Mouse (Mus musculus) hindbrain, embryonic 12.5 days (tissue): ENCODE data around the gene Kcnj15. TPM values are rescaled to one million over a fixed set of nuclear protein-coding genes. Genes with fewer than 3 reads are reported as not detected.

ENCODE experiments used
- ATAC-seq: fragments of 200-750 bp; cut with Nextera tagmentation; 2 replicates; pipeline ENCODE4 v1.8.0; 2017; ENCODE audit warnings: moderate TSS enrichment; ENCODE audit not compliant: low FRiP score
- H3K27ac ChIP-seq: fragments of 300-500 bp; sonication (generic); 2 replicates; pipeline ENCODE4 v1.5.1; 2016; ENCODE audit warnings: mild to moderate bottlenecking
- H3K27me3 ChIP-seq: fragments of 300-500 bp; sonication (generic); 2 replicates; pipeline ENCODE4 v1.6.1; 2016; ENCODE audit warnings: mild to moderate bottlenecking
- H3K36me3 ChIP-seq: fragments of 300-500 bp; sonication (generic); 2 replicates; pipeline ENCODE4 v1.6.1; 2016; ENCODE audit warnings: mild to moderate bottlenecking
- H3K4me1 ChIP-seq: fragments of 300-500 bp; sonication (generic); 2 replicates; pipeline ENCODE4 v1.6.1; 2016
- H3K4me2 ChIP-seq: fragments of 300-500 bp; sonication (generic); replicated peaks from 2 replicates; pipeline ENCODE4 v1.6.1; 2016; ENCODE audit warnings: mild to moderate bottlenecking
- H3K4me3 ChIP-seq: fragments of 300-500 bp; sonication (generic); 2 replicates; pipeline ENCODE4 v1.5.1; 2016; ENCODE audit warnings: mild to moderate bottlenecking
- H3K9ac ChIP-seq: fragments of 300-500 bp; sonication (generic); 2 replicates; pipeline ENCODE4 v1.6.1; 2016; ENCODE audit warnings: mild to moderate bottlenecking, moderate library complexity
- H3K9me3 ChIP-seq: fragments of 300-500 bp; sonication (generic); replicated peaks from 2 replicates; pipeline ENCODE4 v1.6.1; 2016; ENCODE audit warnings: mild to moderate bottlenecking
- WGBS: fragments of 180-500 bp; shearing (Covaris S2); methylation state at CpG from one replicate; pipeline ENCODE4 v1.1.7; 2016; 5-methylcytosine and 5-hydroxymethylcytosine counted together
- polyA plus RNA-seq: library from polyadenylated mRNA; unstranded; fragments of >200 nt; fragmentation: Nextera tagmentation; extraction: Ambion mirVana; gene quantifications from 2 replicates; pipeline ENCODE4 v1.2.1, GENCODE M21; 2016

Kcnj15 gene
- polyA plus RNA-seq, 1 experiment from 2014 or later: 0.27 TPM

- WGBS: 77% methylated on average over 7 of the region's 7 CpGs
Measured at GRCm38 (mm10) chr16:95225285-95225684, 32.1 kb upstream of the Kcnj15 start.

GRCm38 (mm10) chr16:95231768-95232167 lies 25.6 kb upstream of the Kcnj15 start:
- Histone ChIP-seq H3K27ac (no peak overlapping the region), H3K27me3 (no peaks in the 10 kb centered on the region), H3K4me3 (no peak overlapping the region), H3K9me3 (no peaks in the 10 kb centered on the region), H3K4me2 (no peak overlapping the region), H3K36me3 (no peaks in the 10 kb centered on the region), H3K4me1 (no peaks in the 10 kb centered on the region), H3K9ac (no peak overlapping the region)
- ATAC-seq: no peak
- 84% methylated on average over 4 of the region's 4 CpGs for WGBS

More at GRCm38 (mm10) chr16:95225285-95225684, 32.1 kb upstream of the Kcnj15 start:
- H3K36me3 ChIP-seq: no peaks in the 10 kb centered on the region
- H3K9me3 ChIP-seq: no peaks in the 10 kb centered on the region
- no peak overlapping the region for H3K9ac ChIP-seq
- H3K4me1 ChIP-seq: no peaks in the 10 kb centered on the region
- no peaks in the 10 kb centered on the region for H3K27me3 ChIP-seq
- H3K4me3 ChIP-seq: no peak overlapping the region
- H3K4me2 ChIP-seq: no peak overlapping the region
- no peak overlapping the region for H3K27ac ChIP-seq
- ATAC-seq: no peak

- WGBS: 85% methylated on average over 2 of the region's 2 CpGs
- ATAC-seq: no peak
- H3K36me3 ChIP-seq: no peaks in the 10 kb centered on the region
Measured at GRCm38 (mm10) chr16:95234891-95235548, 22.3 kb upstream of the Kcnj15 start.

GRCm38 (mm10) chr16:95239209-95239925 lies 18.0 kb upstream of the Kcnj15 start:
- ATAC-seq: no peak
- H3K9me3 ChIP-seq: no peaks in the 10 kb centered on the region
- WGBS: 84% methylated on average over 7 of the region's 7 CpGs

More at GRCm38 (mm10) chr16:95234891-95235548, 22.3 kb upstream of the Kcnj15 start:
- no peaks in the 10 kb centered on the region for H3K27me3 ChIP-seq
- no peaks in the 10 kb centered on the region for H3K4me1 ChIP-seq
- no peak overlapping the region for H3K9ac ChIP-seq
- H3K27ac ChIP-seq: no peak overlapping the region
- H3K9me3 ChIP-seq: no peaks in the 10 kb centered on the region
- H3K4me2 ChIP-seq: no peak overlapping the region
- no peak overlapping the region for H3K4me3 ChIP-seq

GRCm38 (mm10) chr16:95240688-95241087 lies 16.7 kb upstream of the Kcnj15 start:
- no peaks in the 10 kb centered on the region for H3K36me3 ChIP-seq
- H3K9me3 ChIP-seq: no peaks in the 10 kb centered on the region
- H3K27me3 ChIP-seq: no peaks in the 10 kb centered on the region
- no peak overlapping the region for H3K4me2 ChIP-seq
- no peak overlapping the region for H3K27ac ChIP-seq
- H3K9ac ChIP-seq: no peak overlapping the region
- no peak for ATAC-seq
- 57% methylated on average over 5 of the region's 5 CpGs for WGBS
- H3K4me1 ChIP-seq: 0 out of 2 replicates have a peak, but pooled peaks cover 2% of the 10 kb centered on the region
- no peak overlapping the region for H3K4me3 ChIP-seq

More at GRCm38 (mm10) chr16:95239209-95239925, 18.0 kb upstream of the Kcnj15 start:
- Histone ChIP-seq H3K36me3 (no peaks in the 10 kb centered on the region), H3K4me2 (no peak overlapping the region), H3K27me3 (no peaks in the 10 kb centered on the region), H3K9ac (no peak overlapping the region), H3K4me1 (no peaks in the 10 kb centered on the region), H3K27ac (no peak overlapping the region), H3K4me3 (no peak overlapping the region)

- WGBS: 83% methylated on average over 4 of the region's 4 CpGs
- no peak overlapping the region for H3K4me3 ChIP-seq
- no peak for ATAC-seq
- H3K4me1 ChIP-seq: 0 out of 2 replicates have a peak, but pooled peaks cover 2% of the 10 kb centered on the region
- H3K36me3 ChIP-seq: no peaks in the 10 kb centered on the region
- no peaks in the 10 kb centered on the region for H3K9me3 ChIP-seq
- H3K27me3 ChIP-seq: no peaks in the 10 kb centered on the region
- H3K27ac ChIP-seq: no peak overlapping the region
- H3K4me2 ChIP-seq: no peak overlapping the region
- H3K9ac ChIP-seq: no peak overlapping the region
Measured at GRCm38 (mm10) chr16:95241581-95241980, 15.8 kb upstream of the Kcnj15 start.

GRCm38 (mm10) chr16:95242114-95242513 lies 15.2 kb upstream of the Kcnj15 start:
- no peaks in the 10 kb centered on the region for H3K36me3 ChIP-seq
- no peaks in the 10 kb centered on the region for H3K9me3 ChIP-seq
- 90% methylated on average over 4 of the region's 4 CpGs for WGBS
- no peak for ATAC-seq
- no peak overlapping the region for H3K27ac ChIP-seq
- no peak overlapping the region for H3K9ac ChIP-seq
- no peak overlapping the region for H3K4me3 ChIP-seq
- H3K4me1 ChIP-seq: 0 out of 2 replicates have a peak, but pooled peaks cover 2% of the 10 kb centered on the region
- no peak overlapping the region for H3K4me2 ChIP-seq
- no peaks in the 10 kb centered on the region for H3K27me3 ChIP-seq

- no peak for ATAC-seq
- Histone ChIP-seq H3K4me2 (no peak overlapping the region), H3K4me1 (0 out of 2 replicates have a peak, but pooled peaks cover 2% of the 10 kb centered on the region), H3K9me3 (no peaks in the 10 kb centered on the region), H3K9ac (no peak overlapping the region), H3K27ac (no peak overlapping the region), H3K27me3 (no peaks in the 10 kb centered on the region), H3K36me3 (no peaks in the 10 kb centered on the region), H3K4me3 (no peak overlapping the region)
- WGBS: 86% methylated on average over 1 of the region's 1 CpGs
Measured at GRCm38 (mm10) chr16:95243401-95243800, 14.0 kb upstream of the Kcnj15 start.

- no peaks in the 10 kb centered on the region for H3K27me3 ChIP-seq
- H3K4me1 ChIP-seq: peaks cover 2% of the 10 kb centered on the region; the same call in 1 of the 2 replicates
- H3K4me2 ChIP-seq: no peak overlapping the region
- no peaks in the 10 kb centered on the region for H3K36me3 ChIP-seq
- no peak for ATAC-seq
- H3K9me3 ChIP-seq: no peaks in the 10 kb centered on the region
- H3K4me3 ChIP-seq: no peak overlapping the region
- WGBS: 88% methylated on average over 12 of the region's 12 CpGs
- H3K27ac ChIP-seq: no peak overlapping the region
- no peak overlapping the region for H3K9ac ChIP-seq
Measured at GRCm38 (mm10) chr16:95244626-95245303, 12.6 kb upstream of the Kcnj15 start.

- no peak overlapping the region for H3K4me2 ChIP-seq
- H3K36me3 ChIP-seq: no peaks in the 10 kb centered on the region
- H3K4me3 ChIP-seq: no peak overlapping the region
- no peak overlapping the region for H3K9ac ChIP-seq
- no peaks in the 10 kb centered on the region for H3K27me3 ChIP-seq
- WGBS: 80% methylated on average over 3 of the region's 3 CpGs
- ATAC-seq: no peak
- H3K9me3 ChIP-seq: no peaks in the 10 kb centered on the region
- no peak overlapping the region for H3K27ac ChIP-seq
- peaks cover 2% of the 10 kb centered on the region; the same call in 1 of the 2 replicates for H3K4me1 ChIP-seq
Measured at GRCm38 (mm10) chr16:95245499-95245898, 11.9 kb upstream of the Kcnj15 start.

GRCm38 (mm10) chr16:95248646-95249045 lies 8.7 kb upstream of the Kcnj15 start:
- no peaks in the 10 kb centered on the region for H3K27me3 ChIP-seq
- ATAC-seq: no peak
- H3K4me1 ChIP-seq: peaks cover 2% of the 10 kb centered on the region; the same call in 1 of the 2 replicates
- H3K36me3 ChIP-seq: no peaks in the 10 kb centered on the region
- no peak overlapping the region for H3K4me2 ChIP-seq
- no peak overlapping the region for H3K27ac ChIP-seq
- H3K9me3 ChIP-seq: no peaks in the 10 kb centered on the region
- H3K4me3 ChIP-seq: no peak overlapping the region
- WGBS: 77% methylated on average over 5 of the region's 5 CpGs
- H3K9ac ChIP-seq: no peak overlapping the region

- no peak for ATAC-seq
- peaks cover 7% of the 10 kb centered on the region; the same call in 1 of the 2 replicates for H3K27me3 ChIP-seq
- 61% methylated on average over 2 of the region's 2 CpGs for WGBS
- no peak overlapping the region for H3K4me3 ChIP-seq
- no peaks in the 10 kb centered on the region for H3K9me3 ChIP-seq
- no peak overlapping the region for H3K4me2 ChIP-seq
- no peak overlapping the region for H3K9ac ChIP-seq
- H3K27ac ChIP-seq: no peak overlapping the region
- no peaks in the 10 kb centered on the region for H3K36me3 ChIP-seq
- H3K4me1 ChIP-seq: no peaks in the 10 kb centered on the region
Measured at GRCm38 (mm10) chr16:95256648-95257047, 710 bp upstream of the Kcnj15 start.
